Mouse (Mus musculus): ENCODE measurements at regions not wholly inside any gene's neighbourhood (a gene's known extent, or its start where the extent isn't known, plus 50 kb on each side); places are given as distances from the start of the nearest gene placed in this dataset.

DNA sequence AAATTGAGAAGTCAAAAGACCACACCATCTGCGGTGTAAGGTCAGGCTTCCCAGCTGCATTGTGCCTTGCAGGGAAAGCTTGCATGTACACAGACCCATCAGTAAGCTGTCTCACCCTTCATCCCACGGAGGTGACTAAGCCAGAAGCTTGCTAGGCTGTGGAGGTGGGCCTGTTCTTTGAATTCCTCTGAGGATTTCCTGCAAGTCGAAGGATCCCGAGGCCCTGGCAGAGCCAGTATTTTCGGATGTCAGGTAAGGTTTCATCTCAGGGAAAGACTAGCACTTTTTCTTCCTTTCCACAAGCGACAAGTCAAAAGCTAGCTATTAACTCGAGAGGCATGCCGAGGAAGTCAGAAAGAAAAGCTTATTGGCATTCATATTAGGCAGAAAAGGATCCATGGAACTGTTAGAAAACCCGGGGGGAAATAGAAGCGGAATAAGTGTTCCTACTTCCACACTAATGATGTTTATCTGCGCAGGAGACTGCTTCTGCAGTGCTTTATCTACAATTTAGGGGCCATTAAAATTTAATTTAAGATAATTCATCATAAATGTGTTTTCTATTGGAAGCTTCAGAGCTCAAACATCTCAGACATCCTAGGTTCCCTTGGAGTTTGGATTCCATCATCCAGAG, 148.3 kb upstream of the Atp2b1 start:
- no peak for DNase-seq (ENCODE audit: low spot score in 2 of 2)

GRCm38 (mm10) chr10:98779783-98780182, 134.4 kb upstream of the Atp2b1 start:
- DNase-seq (ENCODE audit: low spot score in 2 of 2): no peak

DNA sequence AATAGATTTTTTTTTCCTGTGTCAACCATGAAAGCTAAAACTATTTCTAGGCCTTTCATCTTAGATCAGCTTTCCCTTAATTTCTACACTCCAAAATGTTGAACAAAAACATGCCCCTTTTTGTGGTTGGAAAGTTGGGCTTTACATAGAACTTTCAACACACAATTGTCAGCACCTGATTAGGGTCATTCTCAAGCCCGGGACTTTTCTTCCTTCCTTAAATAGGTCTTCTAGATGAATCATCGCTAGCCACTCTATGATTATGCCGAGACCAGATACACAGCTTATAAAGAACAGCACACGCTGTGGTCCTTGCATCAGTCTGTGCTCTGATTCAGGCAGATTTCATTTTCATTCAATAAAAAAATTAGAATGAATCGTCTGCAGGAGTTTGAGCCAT, 133.3 kb upstream of the Atp2b1 start:
- DNase-seq (ENCODE audit: low spot score in 2 of 2): no peak

GRCm38 (mm10) chr10:98781888-98782351, 132.3 kb upstream of the Atp2b1 start:
- DNase-seq (ENCODE audit: low spot score in 2 of 2): no peak

DNA sequence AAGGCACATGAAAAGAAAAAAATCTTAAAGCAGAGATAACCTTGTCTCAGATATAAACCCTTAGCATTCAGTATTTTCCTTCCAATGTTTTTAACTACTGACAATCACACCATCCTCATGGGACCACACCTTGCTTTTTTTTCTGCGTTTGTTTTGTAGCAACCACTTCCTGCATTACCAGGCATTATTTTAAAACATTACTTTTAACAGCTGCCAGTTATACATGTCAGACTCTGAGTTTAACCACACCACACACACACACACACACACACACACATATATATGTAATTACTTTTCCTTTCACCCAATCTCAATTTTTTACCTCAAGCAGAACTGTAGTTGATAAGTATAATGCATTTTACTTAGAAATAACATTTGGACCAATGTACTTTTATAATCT, 128.8 kb upstream of the Atp2b1 start:
- DNase-seq (ENCODE audit: low spot score in 2 of 2): no peak

DNA sequence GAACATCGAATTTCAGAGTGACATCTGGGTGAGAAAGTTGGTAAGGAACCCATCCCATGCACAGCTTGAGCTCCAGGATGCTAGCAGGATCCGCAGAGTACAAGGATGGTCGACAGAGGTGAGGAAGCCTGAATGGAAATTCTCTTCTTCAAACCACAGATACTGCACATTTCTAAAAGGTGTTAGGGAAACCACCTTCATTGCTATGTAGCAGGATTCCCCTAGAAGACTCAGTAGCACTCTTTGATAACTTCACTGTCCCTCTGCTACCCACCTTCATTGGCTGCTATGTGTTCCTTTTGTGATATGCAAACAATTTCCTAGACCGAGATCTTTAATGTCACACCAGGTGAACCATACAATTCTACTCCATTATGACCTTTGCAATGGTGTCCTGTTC, 128.1 kb upstream of the Atp2b1 start:
- no peak for DNase-seq (ENCODE audit: low spot score in 2 of 2)

DNA sequence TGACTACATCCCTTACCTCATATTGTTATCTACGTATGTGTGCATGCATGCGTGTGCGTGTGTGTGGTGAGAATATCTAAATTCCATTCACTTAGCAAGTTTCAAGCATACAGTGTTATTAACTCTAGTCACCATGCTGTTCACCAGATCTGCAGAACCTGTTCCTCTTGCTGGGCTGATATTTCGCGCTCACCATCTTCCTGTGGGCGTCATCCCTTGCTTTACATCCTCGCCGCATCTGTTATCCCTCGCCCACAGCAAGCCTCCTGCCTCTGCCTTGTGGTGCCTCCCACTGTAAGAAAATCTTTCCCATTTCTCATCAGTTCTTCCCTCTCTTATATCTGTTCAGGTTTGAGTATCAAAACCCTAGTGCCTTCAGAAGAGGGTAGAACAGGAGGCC, 124.4 kb upstream of the Atp2b1 start:
- no peak for DNase-seq (ENCODE audit: low spot score in 2 of 2)

GRCm38 (mm10) chr10:98790456-98790855, 123.8 kb upstream of the Atp2b1 start:
- no peak for DNase-seq (ENCODE audit: low spot score in 2 of 2)

DNA sequence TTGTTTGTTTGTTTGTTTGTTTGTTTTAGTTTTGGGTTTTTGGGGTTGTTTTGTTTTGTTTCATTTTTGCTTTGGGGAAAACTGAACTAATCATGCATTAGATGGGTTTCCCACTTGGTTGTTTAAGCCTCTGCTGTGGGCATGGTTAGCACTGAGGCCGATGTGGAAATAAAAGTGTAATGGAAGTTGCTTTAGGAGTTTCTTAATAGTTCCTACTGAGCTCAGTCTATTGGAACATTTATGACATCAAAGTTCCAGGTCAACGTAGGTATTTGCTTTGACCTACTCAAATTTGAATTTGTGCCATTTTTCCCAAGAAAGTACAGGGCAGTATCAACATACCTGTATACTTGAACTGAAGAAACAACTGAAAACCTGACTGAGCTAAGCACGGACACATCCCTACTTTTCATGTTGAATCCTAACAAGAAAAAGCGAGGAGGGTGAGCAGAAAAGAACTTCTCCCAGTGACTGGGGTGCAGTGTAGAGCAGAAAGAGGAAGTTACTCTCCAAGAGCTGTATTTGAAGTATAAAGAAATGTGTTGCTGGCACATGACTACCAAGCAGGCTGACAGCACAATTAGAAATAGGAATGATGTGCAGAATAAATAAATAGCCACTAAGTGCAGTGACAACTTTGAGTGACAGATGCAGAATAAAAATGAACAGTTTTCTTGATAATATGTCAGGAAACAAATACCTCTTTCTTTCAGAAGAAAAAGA, 122.0 kb upstream of the Atp2b1 start:
- DNase-seq (ENCODE audit: low spot score in 2 of 2): no peak

GRCm38 (mm10) chr10:98793926-98794536, 120.2 kb upstream of the Atp2b1 start:
- no peak for DNase-seq (ENCODE audit: low spot score in 2 of 2)

GRCm38 (mm10) chr10:98796016-98796415, 118.2 kb upstream of the Atp2b1 start:
- no peak for DNase-seq (ENCODE audit: low spot score in 2 of 2)

- no peak for DNase-seq (ENCODE audit: low spot score in 2 of 2)
Measured at GRCm38 (mm10) chr10:98798634-98799415, 115.4 kb upstream of the Atp2b1 start.

DNA sequence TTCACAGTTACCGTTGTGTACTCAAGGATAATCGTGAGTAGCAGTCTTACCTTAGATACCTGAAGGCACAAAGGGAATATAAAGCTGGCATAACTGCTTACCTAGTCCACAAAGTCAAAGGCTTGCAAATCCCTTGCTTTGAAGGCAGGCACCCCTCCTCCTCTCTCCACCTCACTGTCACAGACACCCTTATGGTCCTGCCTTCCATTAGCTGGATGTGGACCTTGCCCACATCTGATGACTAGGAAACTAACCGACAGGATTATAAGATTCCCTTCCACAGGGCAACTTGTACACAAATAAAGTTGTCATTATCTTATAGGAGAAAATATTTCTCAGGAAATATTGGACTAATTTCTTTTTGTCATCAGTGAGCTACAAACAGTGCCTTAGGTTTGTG, 114.4 kb upstream of the Atp2b1 start:
- DNase-seq (ENCODE audit: low spot score in 2 of 2): no peak

DNA sequence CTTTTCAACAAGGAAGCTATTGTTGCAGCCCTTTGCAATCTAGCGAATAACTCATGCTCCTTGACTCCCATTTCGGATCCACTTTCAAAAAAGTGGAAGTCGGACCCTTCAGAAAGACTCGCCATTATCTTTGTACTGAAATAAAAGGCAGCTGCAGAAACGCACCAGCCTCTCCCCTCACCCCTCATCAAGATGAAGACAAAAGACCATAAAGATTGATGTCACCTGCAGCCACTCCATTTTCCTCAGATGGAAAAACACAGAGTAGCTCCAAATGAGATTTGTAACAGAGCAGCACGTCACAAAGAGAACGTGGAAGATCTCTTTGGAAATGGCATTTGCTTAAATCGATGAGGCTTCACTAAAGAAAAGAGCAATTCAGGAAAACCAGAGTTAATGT, 113.3 kb upstream of the Atp2b1 start:
- no peak for DNase-seq (ENCODE audit: low spot score in 2 of 2)

DNA sequence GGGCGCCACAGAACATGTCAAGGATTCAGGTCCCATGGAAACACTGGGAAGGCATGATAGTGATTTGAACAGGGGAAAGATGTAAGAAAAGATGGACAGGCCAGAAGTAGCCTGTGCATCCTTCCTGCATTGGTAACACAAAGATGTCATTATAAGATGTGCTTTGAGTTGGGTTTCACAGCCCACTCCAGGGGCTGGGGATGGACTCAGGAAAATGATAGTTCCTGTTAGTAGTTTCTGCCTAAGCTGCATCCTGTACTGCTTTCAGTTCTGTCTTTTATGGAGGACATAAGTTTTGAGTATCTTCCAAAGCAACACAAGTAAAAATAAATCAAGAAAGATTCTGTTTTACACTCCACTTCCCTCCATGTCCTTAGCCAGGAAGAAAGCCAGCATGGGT, 109.2 kb upstream of the Atp2b1 start:
- no peak for DNase-seq (ENCODE audit: low spot score in 2 of 2)

- DNase-seq (ENCODE audit: low spot score in 2 of 2): no peak
Measured at GRCm38 (mm10) chr10:98806798-98807535, 107.2 kb upstream of the Atp2b1 start.

- DNase-seq (ENCODE audit: low spot score in 2 of 2): no peak
Measured at GRCm38 (mm10) chr10:98808644-98809043, 105.6 kb upstream of the Atp2b1 start.

DNA sequence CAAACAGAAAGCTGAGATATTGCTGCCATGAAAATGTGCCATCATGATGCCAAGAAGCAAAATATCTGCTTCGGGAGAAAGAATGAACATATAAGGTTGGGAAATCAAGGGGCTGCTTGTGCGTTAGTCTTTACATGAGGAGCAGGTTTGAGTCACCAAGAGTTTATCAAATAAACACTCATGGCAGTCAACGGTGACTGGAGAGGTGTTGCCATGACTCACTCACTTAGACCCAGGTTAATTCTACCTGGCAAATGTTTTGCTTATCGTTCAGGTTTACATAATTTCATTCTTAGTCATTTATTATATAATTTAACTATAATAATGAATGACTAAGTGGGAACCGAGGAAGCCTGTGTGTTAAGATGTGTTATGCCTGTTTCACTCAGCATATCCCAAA, 85.2 kb upstream of the Atp2b1 start:
- no peak for DNase-seq (ENCODE audit: low spot score in 2 of 2)

DNA sequence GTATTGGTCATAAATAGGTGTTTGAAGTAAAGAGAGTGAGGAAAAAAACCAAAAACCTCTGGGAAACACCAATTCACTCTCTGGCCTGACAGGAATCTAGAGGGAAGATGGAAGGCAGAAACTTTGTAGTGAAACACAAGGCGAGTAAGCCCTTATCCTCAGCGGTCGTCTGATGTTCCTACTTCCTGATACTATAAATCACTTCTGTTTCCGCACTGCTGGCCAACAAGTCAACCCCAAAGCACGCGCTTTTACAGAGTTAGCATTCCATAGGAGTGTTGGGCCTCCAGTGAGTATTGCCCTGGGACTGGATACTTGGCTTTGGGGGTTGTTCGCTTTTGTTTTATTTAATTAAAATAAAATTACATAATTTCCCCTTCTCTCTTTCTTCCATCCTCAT, 82.7 kb upstream of the Atp2b1 start:
- DNase-seq (ENCODE audit: low spot score in 2 of 2): no peak

DNA sequence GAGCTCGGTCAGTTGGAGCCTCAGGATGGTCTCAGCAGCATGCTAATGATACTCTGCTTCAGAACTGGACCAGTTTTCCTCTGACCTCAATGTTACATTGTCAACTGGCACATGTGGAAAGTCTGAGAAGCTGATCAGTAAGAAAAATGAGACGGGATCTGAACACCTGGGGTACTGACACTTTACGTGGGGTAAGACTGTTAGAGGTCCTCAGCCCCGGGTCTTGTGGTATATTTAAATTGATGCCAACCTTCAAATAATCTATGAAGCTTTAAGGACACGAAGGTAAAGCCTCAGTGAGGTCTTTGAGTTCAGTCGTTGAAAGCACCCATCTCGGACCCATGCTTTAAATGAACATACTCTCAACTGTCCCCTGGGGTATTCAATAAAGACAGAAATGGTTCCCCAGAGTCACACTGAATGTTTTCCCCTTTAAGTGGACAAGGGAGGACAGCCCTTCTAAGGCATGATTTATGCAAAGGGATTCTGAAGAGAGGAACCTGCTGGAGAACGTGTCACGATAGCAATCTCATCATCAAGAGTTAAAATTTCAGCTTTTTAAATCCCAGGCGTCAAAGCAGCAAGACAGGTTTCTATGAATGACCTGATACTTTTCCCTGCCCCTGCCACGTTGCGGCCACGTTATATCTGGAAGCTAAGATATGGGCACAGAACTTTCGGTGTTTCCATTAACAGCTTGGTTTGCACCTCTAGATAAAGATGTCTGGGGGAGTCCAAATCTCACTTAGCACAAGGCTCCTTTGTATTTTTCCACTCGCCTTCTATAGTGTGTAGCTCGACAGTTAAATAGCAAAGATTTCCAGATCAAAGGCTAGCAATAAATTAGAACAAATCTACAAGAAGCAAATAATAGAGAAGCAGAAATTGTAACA, 76.7 kb upstream of the Atp2b1 start:
- DNase-seq (ENCODE audit: low spot score in 2 of 2): no peak

All from urinary bladder, postnatal 36 days (tissue).